Mouse (Mus musculus) forebrain, embryonic 14.5 days (tissue): ENCODE results near the gene Hist1h4c. TPM values are rescaled to one million over a fixed set of nuclear protein-coding genes. Genes with fewer than 3 reads are reported as not detected.
"Not testable (repeated sequence)": the region's sequence is repeated elsewhere in the genome, so short reads cannot be mapped to it uniquely, and the experiment has no call there.

ENCODE experiments used
- ATAC-seq: fragments of 200-750 bp; cut with Nextera tagmentation; 2 replicates; pipeline ENCODE4 v1.8.0; 2017; ENCODE audit warnings: mild to moderate bottlenecking, moderate library complexity
- DNase-seq: peaks from one replicate; pipeline ENCODE4 v3.0.0-alpha.2; 2015; ENCODE audit warnings: low spot score
- H3K27ac ChIP-seq: fragments of 300-500 bp; sonication (generic); 2 replicates; pipeline ENCODE4 v1.5.1; 2014; ENCODE audit warnings: low read depth, mild to moderate bottlenecking, control low read depth, low read length, moderate library complexity
- H3K27me3 ChIP-seq: fragments of 300-500 bp; sonication (generic); replicated peaks from 2 replicates; pipeline ENCODE4 v1.6.1; 2014; ENCODE audit warnings: low read length, control low read depth, mixed read lengths; ENCODE audit not compliant: control insufficient read depth, insufficient read depth
- H3K36me3 ChIP-seq: fragments of 300-500 bp; sonication (generic); 2 replicates; pipeline ENCODE4 v1.6.1; 2014; ENCODE audit warnings: low read length, control low read depth; ENCODE audit not compliant: control insufficient read depth, insufficient read depth
- H3K4me1 ChIP-seq: fragments of 300-500 bp; sonication (generic); 2 replicates; pipeline ENCODE4 v1.6.1; 2014; ENCODE audit warnings: antibody characterized with exemption, low read length, control low read depth; ENCODE audit not compliant: control insufficient read depth, insufficient read depth
- H3K4me2 ChIP-seq: fragments of 300-500 bp; sonication (generic); 2 replicates; pipeline ENCODE4 v1.6.1; 2014; ENCODE audit warnings: mild to moderate bottlenecking, control low read depth, low read length
- H3K4me3 ChIP-seq: fragments of 300-500 bp; sonication (generic); 2 replicates; pipeline ENCODE4 v1.5.1; 2014; ENCODE audit warnings: low read depth, low read length, control low read depth
- H3K9ac ChIP-seq: fragments of 300-500 bp; sonication (generic); 2 replicates; pipeline ENCODE4 v1.6.1; 2014; ENCODE audit warnings: mild to moderate bottlenecking, low read length, control low read depth, moderate library complexity
- H3K9me3 ChIP-seq: fragments of 300-500 bp; sonication (generic); replicated peaks from 2 replicates; pipeline ENCODE4 v1.6.1; 2016; ENCODE audit warnings: low read length, control low read depth, mixed read lengths; ENCODE audit not compliant: control insufficient read depth
- WGBS: fragments of 180-500 bp; shearing (Covaris S2); extraction: QIAGEN DNeasy Blood & Tissue Kit; methylation state at CpG from one replicate; pipeline ENCODE4 v1.1.7; 2014; 5-methylcytosine and 5-hydroxymethylcytosine counted together
- polyA plus RNA-seq: library from polyadenylated mRNA; unstranded; fragments of >200 nt; fragmentation: Nextera tagmentation; extraction: Ambion mirVana; gene quantifications from 2 replicates; pipeline ENCODE4 v1.2.1, GENCODE M21; 2014

Hist1h4c gene
- polyA plus RNA-seq, 1 experiment from 2014 or later, result 6.5 TPM

DNA sequence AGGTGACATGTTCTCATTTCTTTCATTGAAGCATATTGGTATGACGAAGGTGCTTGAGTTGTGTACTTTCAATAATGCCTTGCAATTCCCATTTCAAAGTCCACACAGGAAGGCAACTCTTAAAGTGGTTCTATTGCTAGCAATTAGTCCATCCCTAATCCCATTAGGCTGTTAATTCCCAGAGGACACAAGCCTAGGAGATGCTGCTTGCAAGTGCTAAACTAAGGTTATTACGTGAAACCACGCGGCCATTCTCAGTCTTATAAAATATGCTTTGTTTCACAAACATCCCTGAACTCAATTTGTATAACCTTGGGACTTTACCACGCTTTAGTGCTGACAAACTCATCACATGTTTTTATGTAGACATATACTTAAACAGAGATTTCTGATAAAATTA is 38.8 kb upstream of the Hist1h4c start:
- H3K4me1 ChIP-seq, result peaks cover 6% of the 10 kb centered on the region; the same call in 1 of the 2 replicates
- no peak for ATAC-seq
- H3K36me3 ChIP-seq, result no peaks in the 10 kb centered on the region
- H3K4me3 ChIP-seq, result no peak overlapping the region
- 82% methylated on average over 5 of the region's 5 CpGs for WGBS
- H3K4me2 ChIP-seq, result no peak overlapping the region
- DNase-seq, result no peak
- no peak overlapping the region for H3K27ac ChIP-seq
- no peak overlapping the region for H3K9ac ChIP-seq
- H3K9me3 ChIP-seq, result no peaks in the 10 kb centered on the region
- H3K27me3 ChIP-seq, result no peaks in the 10 kb centered on the region

DNA sequence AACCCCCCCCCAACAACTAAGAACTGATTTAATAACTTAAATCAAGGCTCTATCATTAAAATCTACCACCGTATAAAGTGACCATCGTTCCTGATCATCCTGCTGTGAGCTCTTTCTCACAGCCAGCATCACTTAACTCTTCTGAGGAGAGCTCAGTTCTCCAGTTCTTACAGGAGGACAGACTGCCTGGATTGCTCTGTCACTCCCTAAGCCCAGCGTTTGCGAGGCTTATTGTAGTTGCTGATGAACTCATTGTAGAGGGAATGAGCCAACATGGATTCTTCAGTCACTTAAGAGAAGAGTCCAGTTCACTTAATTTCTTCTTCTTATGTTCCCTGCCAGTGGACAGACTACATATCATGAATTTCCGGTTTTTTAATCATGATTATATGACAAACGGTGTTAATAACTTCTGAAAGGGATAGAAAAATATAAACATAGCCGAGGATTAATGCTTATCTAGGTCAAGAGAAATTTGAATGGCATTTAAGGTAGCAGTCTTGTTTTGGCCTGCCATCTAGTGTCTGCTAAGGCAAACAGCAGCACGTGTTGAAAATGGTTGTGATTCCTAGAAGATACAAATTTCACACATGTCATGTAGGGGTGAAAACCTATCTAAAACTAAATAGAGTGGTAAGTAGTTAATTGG is 34.0 kb upstream of the Hist1h4c start:
- Histone ChIP-seq H3K4me1 (no peaks in the 10 kb centered on the region), H3K36me3 (no peaks in the 10 kb centered on the region), H3K27me3 (no peaks in the 10 kb centered on the region), H3K4me3 (no peak overlapping the region), H3K9ac (no peak overlapping the region), H3K9me3 (no peaks in the 10 kb centered on the region), H3K27ac (no peak overlapping the region), H3K4me2 (no peak overlapping the region)
- peak; percentile 55; the same call in 1 of the 2 replicates for ATAC-seq
- peak; percentile 75 for DNase-seq
- 23% methylated on average over 8 of the region's 8 CpGs for WGBS

DNA sequence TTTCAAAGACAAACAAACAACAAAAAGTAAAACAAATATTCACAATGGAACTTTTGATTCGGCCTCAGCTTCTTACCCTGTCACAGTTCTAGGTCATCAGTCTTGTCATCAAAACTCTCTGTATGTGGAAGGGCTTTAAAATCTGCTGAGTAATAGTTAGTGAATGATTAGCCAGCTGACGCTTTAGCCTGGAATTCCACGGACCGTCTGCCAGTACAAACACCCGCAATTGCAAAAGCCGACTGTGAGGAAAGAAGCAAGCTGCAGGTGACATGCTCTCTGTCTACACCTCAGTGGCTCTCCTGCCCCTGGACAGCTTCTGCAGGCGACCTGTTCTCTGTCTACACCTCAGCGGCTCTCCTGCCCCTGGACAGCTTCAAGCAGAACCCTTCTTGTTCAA is 32.2 kb upstream of the Hist1h4c start:
- no peaks in the 10 kb centered on the region for H3K4me1 ChIP-seq
- no peaks in the 10 kb centered on the region for H3K36me3 ChIP-seq
- H3K4me2 ChIP-seq, result no peak overlapping the region
- DNase-seq (no peak), ATAC-seq (no peak)
- H3K4me3 ChIP-seq, result no peak overlapping the region
- H3K27me3 ChIP-seq, result no peaks in the 10 kb centered on the region
- no peak overlapping the region for H3K9ac ChIP-seq
- WGBS, result 59% methylated on average over 8 of the region's 8 CpGs
- H3K9me3 ChIP-seq, result no peaks in the 10 kb centered on the region
- no peak overlapping the region for H3K27ac ChIP-seq

DNA sequence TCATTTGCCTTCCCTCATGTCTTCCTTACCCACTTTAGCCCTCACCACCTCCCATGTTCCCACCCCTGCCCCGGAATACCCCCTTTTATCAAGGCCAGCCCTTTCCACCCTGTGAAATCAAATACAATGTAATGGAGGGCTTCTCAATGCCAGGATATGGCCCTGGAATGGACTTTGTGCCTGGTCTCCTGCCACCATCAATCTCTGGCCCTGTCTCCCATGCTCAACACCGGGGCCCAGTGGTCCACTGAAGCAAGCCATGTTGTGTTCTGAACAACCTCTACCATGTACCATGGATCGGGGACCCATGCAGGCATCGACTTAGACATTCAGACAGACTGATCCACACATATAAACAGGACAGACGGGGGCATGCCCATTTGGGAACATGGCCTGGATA is 31.5 kb upstream of the Hist1h4c start:
- Histone ChIP-seq H3K27me3 (no peaks in the 10 kb centered on the region), H3K4me1 (no peaks in the 10 kb centered on the region), H3K36me3 (no peaks in the 10 kb centered on the region), H3K27ac (no peak overlapping the region), H3K9me3 (no peaks in the 10 kb centered on the region), H3K9ac (no peak overlapping the region), H3K4me2 (no peak overlapping the region), H3K4me3 (no peak overlapping the region)
- DNase-seq (no peak), ATAC-seq (no peak)
- WGBS, result 91% methylated on average over 5 of the region's 5 CpGs

DNA sequence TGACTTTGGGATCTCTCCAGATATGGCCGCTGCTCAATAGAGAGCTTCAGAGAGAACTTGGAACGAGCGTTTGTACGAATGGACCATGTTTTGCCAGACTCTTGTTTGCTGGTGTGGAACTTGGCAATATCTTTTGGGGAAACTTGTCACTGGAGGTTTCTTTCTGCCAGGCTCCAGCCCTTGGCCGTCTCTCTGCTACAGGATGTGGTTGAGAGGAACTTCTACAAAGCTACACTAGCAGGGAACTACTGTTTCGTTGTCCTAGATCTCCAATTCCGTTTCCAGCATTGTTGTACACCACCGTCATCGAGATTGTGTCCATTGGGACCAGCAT is 30.9 kb upstream of the Hist1h4c start:
- ATAC-seq (no peak), DNase-seq (no peak)
- no peak overlapping the region; the same call in 1 of the 2 replicates for H3K27ac ChIP-seq
- H3K4me3 ChIP-seq, result no peak overlapping the region
- H3K27me3 ChIP-seq, result no peaks in the 10 kb centered on the region
- 96% methylated on average over 9 of the region's 9 CpGs for WGBS
- no peak overlapping the region for H3K9ac ChIP-seq
- H3K4me2 ChIP-seq, result no peak overlapping the region
- H3K9me3 ChIP-seq, result no peaks in the 10 kb centered on the region
- H3K4me1 ChIP-seq, result no peaks in the 10 kb centered on the region
- no peaks in the 10 kb centered on the region for H3K36me3 ChIP-seq

DNA sequence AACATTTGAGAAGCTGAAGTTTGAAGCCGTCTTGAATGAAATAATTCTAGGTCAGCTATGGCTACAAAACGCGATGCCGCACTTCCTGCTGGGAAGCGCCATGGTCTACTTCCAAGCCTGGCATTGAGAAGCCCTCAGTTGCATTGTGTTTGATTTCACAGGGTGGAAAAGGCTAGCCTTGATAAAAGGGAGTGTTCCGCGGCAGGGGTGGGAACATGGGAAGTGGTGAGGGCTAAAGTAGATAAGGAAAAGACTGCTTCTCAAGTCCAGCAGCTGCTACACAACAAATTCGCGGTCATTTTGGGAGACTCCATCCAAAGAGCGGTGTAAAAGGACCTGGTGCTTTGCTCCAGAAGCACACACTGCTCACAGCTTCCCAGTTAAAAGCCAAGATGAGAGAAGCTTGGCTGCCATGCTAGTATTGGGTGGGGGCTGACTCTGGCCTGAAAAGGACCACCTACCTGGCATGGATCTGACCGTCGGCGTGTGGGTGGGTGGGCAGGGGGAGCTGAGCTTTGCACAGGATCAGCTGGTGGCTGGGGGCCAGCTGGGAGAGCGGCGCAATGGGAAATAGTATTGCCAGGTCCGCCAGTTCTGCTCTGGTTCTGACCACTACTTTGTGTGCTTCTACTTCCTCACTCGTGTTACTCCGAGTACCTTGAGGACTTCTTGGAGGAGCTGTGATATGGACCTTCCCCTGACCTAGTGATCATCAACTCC is 30.4 kb upstream of the Hist1h4c start:
- 90% methylated on average over 18 of the region's 18 CpGs for WGBS
- Histone ChIP-seq H3K27me3 (no peaks in the 10 kb centered on the region), H3K9ac (no peak overlapping the region)

DNA sequence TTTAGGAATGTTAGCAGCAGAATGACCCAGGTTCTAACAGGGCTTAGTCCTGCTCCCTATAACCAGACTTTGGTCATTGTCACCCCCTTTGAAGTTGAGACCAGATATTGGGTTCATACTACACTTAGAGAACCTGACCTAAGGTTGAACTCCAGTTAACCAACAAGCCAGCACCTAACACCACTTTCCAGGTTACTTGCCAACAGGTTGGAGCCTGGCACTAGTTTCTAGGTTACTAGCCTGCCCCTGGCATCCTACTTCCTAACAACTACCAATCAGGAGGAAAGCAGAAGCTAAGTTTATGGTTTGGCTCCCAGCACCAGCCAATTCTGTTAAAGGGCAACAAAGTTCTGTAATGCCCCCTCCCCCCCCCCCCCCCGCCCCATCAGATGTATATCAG is 27.0 kb upstream of the Hist1h4c start:
- H3K27me3 ChIP-seq, result no peaks in the 10 kb centered on the region
- WGBS, result 20% methylated on average over 1 of the region's 1 CpGs
- DNase-seq (no peak), ATAC-seq (no peak)
- no peaks in the 10 kb centered on the region for H3K36me3 ChIP-seq
- no peak overlapping the region for H3K9ac ChIP-seq
- H3K9me3 ChIP-seq, result no peaks in the 10 kb centered on the region
- no peak overlapping the region for H3K27ac ChIP-seq
- H3K4me1 ChIP-seq, result no peaks in the 10 kb centered on the region
- no peak overlapping the region for H3K4me3 ChIP-seq
- H3K4me2 ChIP-seq, result no peak overlapping the region

More for the DNA sequence above, 30.4 kb upstream of the Hist1h4c start:
- Histone ChIP-seq H3K4me2 (no peak overlapping the region), H3K9me3 (no peaks in the 10 kb centered on the region), H3K27ac (no peak overlapping the region; the same call in 1 of the 2 replicates), H3K36me3 (no peaks in the 10 kb centered on the region), H3K4me1 (no peaks in the 10 kb centered on the region), H3K4me3 (no peak overlapping the region)
- ATAC-seq (no peak), DNase-seq (no peak)

DNA sequence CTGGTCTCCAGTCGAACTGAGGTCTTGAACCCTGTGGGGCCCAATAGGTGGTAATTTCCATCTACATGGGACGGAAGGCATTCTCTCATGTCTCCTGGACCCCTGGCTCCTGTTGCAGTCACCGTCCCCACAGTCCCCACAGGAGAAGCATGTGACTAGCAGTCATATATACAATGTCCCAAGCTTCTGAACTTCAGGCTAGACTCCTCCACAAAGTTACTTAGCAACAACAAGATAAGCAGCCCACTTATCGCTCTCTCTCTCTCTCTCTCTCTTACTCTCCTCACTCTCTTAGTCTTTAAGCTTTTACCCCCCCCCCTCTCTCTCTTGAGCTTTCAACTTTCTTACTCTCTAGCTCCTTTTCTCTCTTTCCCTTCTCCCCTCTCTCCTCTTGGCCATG is 26.0 kb upstream of the Hist1h4c start:
- ATAC-seq (no peak), DNase-seq (no peak)
- Histone ChIP-seq H3K4me3 (no peak overlapping the region), H3K27ac (no peak overlapping the region), H3K27me3 (no peaks in the 10 kb centered on the region), H3K36me3 (no peaks in the 10 kb centered on the region), H3K9ac (no peak overlapping the region), H3K9me3 (no peaks in the 10 kb centered on the region), H3K4me1 (no peaks in the 10 kb centered on the region), H3K4me2 (no peak overlapping the region)
- 92% methylated on average over 4 of the region's 4 CpGs for WGBS

DNA sequence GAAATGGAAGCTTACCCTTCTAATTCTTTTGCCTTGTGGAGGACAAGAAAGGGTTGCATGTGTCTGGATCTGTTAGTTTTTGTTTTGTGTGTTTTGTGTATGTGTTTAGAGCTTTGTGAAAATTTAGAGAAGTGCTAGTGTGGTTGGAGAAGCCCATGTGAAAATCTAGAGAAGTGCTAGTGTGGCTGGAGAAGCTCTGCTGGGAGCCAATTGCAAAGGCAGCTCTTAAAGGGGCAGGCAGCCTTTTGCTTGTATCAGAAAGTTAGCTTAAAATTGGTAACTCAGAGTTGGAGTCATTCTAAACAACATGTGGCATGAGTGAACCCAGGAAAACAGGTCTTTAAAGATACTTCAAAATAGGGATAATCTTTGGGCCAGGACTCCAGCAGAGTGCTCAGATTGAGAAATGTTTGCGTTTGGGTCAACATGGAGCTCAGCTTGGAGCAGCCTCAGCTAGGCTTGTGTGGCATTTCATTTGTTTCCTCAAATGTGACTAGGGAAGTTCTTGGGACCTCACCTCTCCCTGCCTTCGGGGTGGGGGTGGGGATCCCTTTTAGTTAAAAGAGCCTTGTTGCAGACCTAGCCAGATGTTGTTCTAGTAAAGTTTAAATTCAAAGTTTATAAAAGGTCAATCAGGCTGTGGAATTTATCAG is 19.5 kb upstream of the Hist1h4c start:
- 16% methylated on average over 2 of the region's 2 CpGs for WGBS
- H3K4me1 ChIP-seq, ATAC-seq, H3K4me2 ChIP-seq, H3K27me3 ChIP-seq, H3K4me3 ChIP-seq, DNase-seq, H3K36me3 ChIP-seq, H3K27ac ChIP-seq, H3K9me3 ChIP-seq, H3K9ac ChIP-seq: not testable (repeated sequence)
